Mouse (Mus musculus) E14TG2a.4 (cell line): Measurements from ENCODE around the gene Gm10134.
"Not testable (repeated sequence)": the region's sequence is repeated elsewhere in the genome, so short reads cannot be mapped to it uniquely, and the experiment has no call there.

Source experiments
- H3K27me3 ChIP-seq: 2 replicates; pipeline ENCODE4 v1.6.1; 2014; ENCODE audit warnings: low read length, control low read depth; ENCODE audit not compliant: insufficient read depth
- H3K36me3 ChIP-seq: 2 replicates; pipeline ENCODE4 v1.6.1; 2014; ENCODE audit warnings: low read length, control low read depth; ENCODE audit not compliant: insufficient read depth
- H3K4me1 ChIP-seq: replicated peaks from 2 replicates; pipeline ENCODE4 v1.6.1; 2014; ENCODE audit warnings: low read depth, low read length, control low read depth
- H3K4me3 ChIP-seq: replicated peaks from 2 replicates; pipeline ENCODE4 v1.5.1; 2014; ENCODE audit warnings: mild to moderate bottlenecking, low read length
- H3K9me3 ChIP-seq: 2 replicates; pipeline ENCODE4 v1.6.1; 2014; ENCODE audit warnings: low read length, control low read depth
- CTCF ChIP-seq: conservative IDR thresholded peaks from 2 replicates; pipeline ENCODE4 v1.5.1; 2014; ENCODE audit warnings: low read length
- NANOG ChIP-seq: IDR thresholded peaks from 2 replicates; pipeline ENCODE4 v1.6.1; 2014; ENCODE audit warnings: borderline replicate concordance, low read length, mixed read lengths
- POU5F1 ChIP-seq: IDR thresholded peaks from 2 replicates; pipeline ENCODE4 v1.6.1; 2014; ENCODE audit warnings: low read length, borderline replicate concordance

Gm10134 gene

DNA sequence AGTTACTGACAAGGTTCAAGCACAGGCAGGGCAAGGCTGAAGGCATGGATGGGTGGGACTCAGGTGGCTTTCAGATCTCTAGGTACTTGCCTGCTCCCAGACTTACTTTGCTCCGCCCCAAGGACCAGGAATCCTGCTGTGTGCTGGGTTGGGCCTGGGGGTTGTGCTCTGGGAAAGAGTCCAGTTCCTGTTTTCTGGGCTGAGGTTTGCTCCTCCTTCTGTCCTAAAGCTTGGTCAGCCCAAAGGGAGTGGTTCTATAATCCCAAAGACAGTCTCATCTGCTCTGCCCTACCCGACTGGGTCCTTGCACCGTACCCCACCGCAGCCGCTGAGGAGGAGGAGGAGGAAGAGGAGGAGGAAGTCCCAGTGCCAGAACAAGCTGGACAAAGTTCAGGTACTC lies 9.2 kb upstream of the Gm10134 start, which contains the start of gene Gbgt1:
Gene Gbgt1, plus strand, starts transcription at position 221 of the 400 bp plus-strand sequence.
- Histone ChIP-seq H3K27me3 (no peaks in the 10 kb centered on the region), H3K4me1 (peaks cover 20% of the 10 kb centered on the region), H3K36me3 (no peaks in the 10 kb centered on the region), H3K9me3 (peaks cover 36% of the 10 kb centered on the region), H3K4me3 (peak within 1 kb of the TSS; percentile 37; the same call in 1 of the 2 replicates)
- no peak for TF ChIP-seq CTCF
- no peak for TF ChIP-seq NANOG
- TF ChIP-seq POU5F1: no peak

DNA sequence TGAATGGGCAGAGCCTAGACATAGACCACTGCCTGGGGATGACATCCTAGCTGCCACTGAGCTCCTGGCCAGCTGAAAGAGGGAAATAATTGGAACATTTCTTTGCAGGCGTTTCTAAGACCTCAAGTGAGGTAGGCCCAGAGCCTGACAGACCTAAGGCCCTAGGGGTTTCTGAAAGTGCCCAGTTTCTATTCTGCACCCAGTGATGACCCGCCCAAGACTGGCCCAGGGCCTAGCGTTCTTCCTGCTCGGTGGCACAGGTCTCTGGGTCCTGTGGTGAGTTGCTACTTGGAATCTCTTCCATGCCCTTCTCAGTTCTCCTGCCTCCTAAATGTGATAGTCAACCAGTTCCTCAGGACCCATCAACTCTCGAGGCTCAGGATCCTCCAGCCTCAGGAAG lies 8.3 kb upstream of the Gm10134 start:
- Histone ChIP-seq H3K4me3 (no peak overlapping the region), H3K4me1 (peaks cover 22% of the 10 kb centered on the region), H3K27me3 (no peaks in the 10 kb centered on the region), H3K9me3 (peaks cover 36% of the 10 kb centered on the region), H3K36me3 (no peaks in the 10 kb centered on the region)
- TF ChIP-seq POU5F1 (no peak), CTCF (no peak), NANOG (no peak)

DNA sequence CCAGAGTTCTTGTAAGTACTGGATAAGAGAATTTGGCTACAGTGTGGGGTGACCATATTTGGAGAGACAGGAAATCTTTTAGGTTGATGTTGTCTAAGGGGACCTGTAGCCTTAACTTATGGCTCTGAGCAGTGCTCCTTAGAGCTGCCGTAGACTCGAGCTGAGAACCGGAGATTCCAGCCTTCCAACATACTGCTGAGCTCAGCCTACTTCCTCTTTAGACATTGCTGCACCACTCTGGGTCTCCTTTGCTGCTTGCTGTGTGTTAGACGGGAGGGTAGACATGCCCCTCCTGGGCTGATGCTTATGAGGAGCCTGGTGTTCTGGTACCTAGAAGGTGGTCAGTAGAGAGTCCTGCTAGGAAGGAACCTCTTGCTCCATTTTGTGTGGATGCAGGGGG lies 7.5 kb upstream of the Gm10134 start:
- TF ChIP-seq CTCF (no peak), NANOG (no peak), POU5F1 (no peak)
- H3K27me3 ChIP-seq: no peaks in the 10 kb centered on the region
- H3K4me1 ChIP-seq: peaks cover 22% of the 10 kb centered on the region
- no peak overlapping the region for H3K4me3 ChIP-seq
- H3K36me3 ChIP-seq: peaks cover 4% of the 10 kb centered on the region; the same call in 1 of the 2 replicates
- peaks cover 34% of the 10 kb centered on the region for H3K9me3 ChIP-seq

DNA sequence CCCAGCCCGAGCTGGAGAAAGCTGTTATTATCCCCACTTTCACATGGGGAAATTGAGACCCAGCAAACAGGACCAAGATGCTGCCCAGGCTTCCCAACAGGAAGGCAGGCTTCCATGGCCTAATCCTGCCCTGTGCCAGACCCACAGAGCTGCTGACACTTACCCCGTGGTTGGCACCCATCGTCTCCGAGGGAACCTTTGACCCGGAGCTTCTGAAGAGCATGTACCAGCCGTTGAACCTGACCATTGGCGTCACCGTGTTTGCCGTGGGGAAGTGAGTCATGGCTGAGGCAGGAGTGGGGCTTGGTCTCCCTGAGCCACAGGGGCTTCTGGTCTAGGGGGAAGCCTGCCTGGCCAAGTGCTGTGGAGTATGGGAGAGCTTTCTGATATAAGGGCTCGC lies 2.9 kb upstream of the Gm10134 start:
- H3K27me3 ChIP-seq: no peaks in the 10 kb centered on the region
- no peak overlapping the region for H3K4me3 ChIP-seq
- H3K4me1 ChIP-seq: peaks cover 48% of the 10 kb centered on the region
- H3K36me3 ChIP-seq: peaks cover 4% of the 10 kb centered on the region; the same call in 1 of the 2 replicates
- no peaks in the 10 kb centered on the region for H3K9me3 ChIP-seq
- TF ChIP-seq NANOG (no peak), POU5F1 (no peak), CTCF (no peak)

DNA sequence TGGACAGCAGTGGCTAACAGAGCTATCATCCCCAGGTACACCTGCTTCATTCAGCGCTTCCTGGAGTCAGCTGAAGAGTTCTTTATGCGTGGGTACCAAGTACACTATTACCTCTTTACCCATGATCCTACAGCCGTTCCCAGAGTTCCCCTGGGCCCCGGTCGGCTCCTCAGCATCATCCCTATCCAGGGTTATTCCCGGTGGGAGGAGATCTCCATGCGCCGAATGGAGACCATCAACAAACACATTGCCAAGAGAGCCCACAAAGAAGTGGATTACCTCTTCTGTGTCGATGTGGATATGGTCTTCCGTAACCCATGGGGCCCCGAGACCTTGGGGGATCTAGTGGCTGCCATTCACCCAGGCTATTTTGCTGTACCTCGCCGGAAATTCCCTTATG lies 1.2 kb upstream of the Gm10134 start:
- Histone ChIP-seq H3K36me3 (peaks cover 4% of the 10 kb centered on the region; the same call in 1 of the 2 replicates), H3K27me3 (no peaks in the 10 kb centered on the region), H3K4me3 (peak overlapping the region; percentile 71), H3K4me1 (peaks cover 63% of the 10 kb centered on the region), H3K9me3 (no peaks in the 10 kb centered on the region)
- TF ChIP-seq POU5F1 (no peak), NANOG (no peak), CTCF (no peak)

DNA sequence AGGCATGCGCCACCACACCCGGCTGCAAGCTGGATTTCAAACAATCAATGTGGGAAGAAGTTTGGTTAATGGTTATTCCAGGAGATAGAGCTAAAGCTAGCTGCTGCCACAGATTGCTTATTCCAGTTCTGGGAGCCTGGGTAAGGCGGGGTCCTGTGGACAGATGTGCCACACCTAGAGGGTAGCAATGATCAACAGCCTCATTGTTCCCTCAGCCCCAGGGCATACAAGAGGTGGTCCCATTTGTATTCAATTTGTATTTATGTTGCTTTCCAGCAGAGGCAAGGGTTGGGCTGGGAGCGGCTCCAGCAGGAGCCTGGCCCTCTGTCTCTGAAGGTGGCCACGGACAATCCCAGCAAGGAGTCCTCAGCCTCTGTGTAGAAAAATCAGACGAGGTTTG lies 396 bp downstream of the Gm10134 start:
- Histone ChIP-seq H3K4me3 (peak overlapping the region; percentile 8; the same call in 1 of the 2 replicates), H3K9me3 (no peaks in the 10 kb centered on the region), H3K4me1 (peaks cover 76% of the 10 kb centered on the region), H3K36me3 (peaks cover 4% of the 10 kb centered on the region; the same call in 1 of the 2 replicates), H3K27me3 (no peaks in the 10 kb centered on the region)
- no peak for TF ChIP-seq CTCF
- peak; percentile 27 for TF ChIP-seq NANOG

DNA sequence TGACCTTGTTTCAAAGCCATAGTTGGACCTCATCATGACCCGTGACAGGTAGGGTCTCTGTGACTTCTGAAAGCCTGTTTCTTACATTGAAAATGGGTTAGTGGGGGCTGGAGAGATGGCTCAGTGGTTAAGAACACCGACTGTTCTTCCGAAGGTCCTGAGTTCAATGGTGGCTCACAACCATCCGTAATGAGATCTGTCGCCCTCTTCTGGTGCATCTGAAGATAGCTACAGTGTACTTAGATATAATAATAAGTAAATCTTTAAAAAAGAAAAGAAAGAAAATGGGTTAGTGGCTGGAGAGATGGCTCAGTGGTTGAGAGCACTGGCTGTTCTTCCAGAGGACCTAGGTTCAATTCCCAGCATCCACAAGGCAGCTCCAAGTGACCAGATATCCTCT lies 5.7 kb downstream of the Gm10134 start:
- H3K36me3 ChIP-seq: peaks cover 16% of the 10 kb centered on the region

DNA sequence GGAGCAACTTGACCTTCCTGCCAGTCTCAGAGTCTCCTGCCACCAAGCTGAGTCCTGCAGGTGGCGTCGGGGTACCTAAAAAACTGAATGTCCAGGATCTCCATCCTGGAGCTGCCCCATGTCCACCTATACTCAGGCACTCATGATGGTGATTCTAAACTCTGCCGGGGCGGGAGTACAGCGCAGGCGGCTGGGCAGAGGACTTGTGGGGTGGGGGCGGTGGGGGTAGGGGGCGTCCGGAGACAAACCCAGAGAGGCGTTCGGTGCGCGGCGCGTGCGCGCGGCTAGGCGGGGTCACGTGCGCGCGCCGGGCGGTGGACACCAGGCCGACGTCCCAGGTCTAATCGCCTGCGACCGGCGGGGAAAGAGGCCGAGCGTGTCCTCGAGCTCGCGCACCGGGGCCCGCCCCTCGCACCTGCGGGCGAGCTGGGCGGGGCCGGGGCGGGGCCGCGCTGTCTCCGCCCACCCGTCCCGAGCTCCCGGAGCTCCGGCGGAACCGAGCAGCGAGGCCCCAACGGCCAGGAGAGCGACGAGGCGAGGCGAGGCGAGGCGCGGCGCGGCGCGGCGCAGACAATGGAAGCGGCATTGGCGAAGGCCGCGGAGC lies 7.0 kb downstream of the Gm10134 start, which contains the start of gene Ralgds:
Gene Ralgds, plus strand, starts transcription at position 328 of the 604 bp plus-strand sequence.
- Histone ChIP-seq H3K27me3 (0 out of 2 replicates have a peak, but pooled peaks cover 4% of the 10 kb centered on the region), H3K4me3 (peak within 1 kb of the TSS; percentile 84), H3K36me3 (peaks cover 23% of the 10 kb centered on the region), H3K9me3 (no peaks in the 10 kb centered on the region), H3K4me1 (peaks cover 88% of the 10 kb centered on the region)
- TF ChIP-seq POU5F1 (no peak), CTCF (no peak), NANOG (no peak)

More for the DNA sequence above, 5.7 kb downstream of the Gm10134 start:
- H3K4me1 ChIP-seq: peaks cover 89% of the 10 kb centered on the region
- H3K27me3 ChIP-seq, H3K4me3 ChIP-seq, H3K9me3 ChIP-seq: not testable (repeated sequence)
- peak; percentile 34 for TF ChIP-seq CTCF
